Mouse (Mus musculus) embryonic facial prominence, embryonic 13.5 days (tissue): ENCODE measurements around the gene Aplnr. TPM values are rescaled to one million over a fixed set of nuclear protein-coding genes. Genes with fewer than 3 reads are reported as not detected.
A peak's percentile ranks its signal among the peaks of the same experiment; 100 is the strongest.

ENCODE experiments used
- ATAC-seq: fragments of 200-750 bp; cut with Nextera tagmentation; 2 replicates; pipeline ENCODE4 v1.8.0; 2017; ENCODE audit warnings: low read depth; ENCODE audit not compliant: insufficient number of reproducible peaks, insufficient read depth, low FRiP score, low TSS enrichment
- H3K27ac ChIP-seq: fragments of 300-500 bp; sonication (generic); 2 replicates; pipeline ENCODE4 v1.5.1; 2015; ENCODE audit warnings: moderate library complexity, mild to moderate bottlenecking, inconsistent platforms
- H3K27me3 ChIP-seq: fragments of 300-500 bp; sonication (generic); 2 replicates; pipeline ENCODE4 v1.6.1; 2015; ENCODE audit warnings: mild to moderate bottlenecking, inconsistent platforms
- H3K36me3 ChIP-seq: fragments of 300-500 bp; sonication (generic); 2 replicates; pipeline ENCODE4 v1.6.1; 2015; ENCODE audit warnings: mild to moderate bottlenecking, inconsistent platforms
- H3K4me1 ChIP-seq: fragments of 300-500 bp; sonication (generic); 2 replicates; pipeline ENCODE4 v1.6.1; 2015; ENCODE audit warnings: inconsistent platforms
- H3K4me2 ChIP-seq: fragments of 300-500 bp; sonication (generic); 2 replicates; pipeline ENCODE4 v1.6.1; 2015; ENCODE audit warnings: moderate library complexity, mild to moderate bottlenecking, inconsistent platforms
- H3K4me3 ChIP-seq: fragments of 300-500 bp; sonication (generic); 2 replicates; pipeline ENCODE4 v1.5.1; 2015; ENCODE audit warnings: mild to moderate bottlenecking, inconsistent platforms
- H3K9ac ChIP-seq: fragments of 300-500 bp; sonication (generic); 2 replicates; pipeline ENCODE4 v1.6.1; 2015; ENCODE audit warnings: mild to moderate bottlenecking, inconsistent platforms
- H3K9me3 ChIP-seq: fragments of 300-500 bp; sonication (generic); 2 replicates; pipeline ENCODE4 v1.6.1; 2016; ENCODE audit warnings: inconsistent platforms
- WGBS: fragments of 180-500 bp; shearing (Covaris S2); methylation state at CpG from one replicate; pipeline ENCODE4 v1.1.7; 2015; ENCODE audit warnings: mixed read lengths; 5-methylcytosine and 5-hydroxymethylcytosine counted together
- polyA plus RNA-seq: library from polyadenylated mRNA; unstranded; fragments of >200 nt; fragmentation: Nextera tagmentation; extraction: Ambion mirVana; gene quantifications from 2 replicates; pipeline ENCODE4 v1.2.1, GENCODE M21; 2015

The Aplnr gene
- polyA plus RNA-seq: 47.2 and 50.1 TPM in 2 replicates

GRCm38 (mm10) chr2:85136089-85136488, at the start of gene Aplnr:
Aplnr (plus strand) TSS chr2:85136225.
- Histone ChIP-seq H3K27ac (no peak within 1 kb of the TSS), H3K4me1 (peaks cover 5% of the 10 kb centered on the region), H3K4me2 (no peak within 1 kb of the TSS), H3K9me3 (no peaks in the 10 kb centered on the region), H3K4me3 (peak within 1 kb of the TSS; percentile 21), H3K36me3 (no peaks in the 10 kb centered on the region), H3K9ac (no peak within 1 kb of the TSS), H3K27me3 (peaks cover 4% of the 10 kb centered on the region; the same call in 1 of the 2 replicates)
- WGBS: 5% methylated on average over 4 of the region's 4 CpGs
- ATAC-seq: peak; percentile 57

GRCm38 (mm10) chr2:85088716-85089646, 47.0 kb upstream of the Aplnr start:
- no peak for ATAC-seq
- WGBS: 54% methylated on average over 11 of the region's 11 CpGs

GRCm38 (mm10) chr2:85091325-85091724, 44.7 kb upstream of the Aplnr start:
- no peak overlapping the region for H3K9ac ChIP-seq
- H3K4me1 ChIP-seq: peaks cover 7% of the 10 kb centered on the region; the same call in 1 of the 2 replicates
- no peak overlapping the region for H3K27ac ChIP-seq
- H3K36me3 ChIP-seq: no peaks in the 10 kb centered on the region
- no peak for ATAC-seq
- H3K9me3 ChIP-seq: no peaks in the 10 kb centered on the region
- no peaks in the 10 kb centered on the region for H3K27me3 ChIP-seq
- H3K4me2 ChIP-seq: no peak overlapping the region
- H3K4me3 ChIP-seq: no peak overlapping the region
- 94% methylated on average over 4 of the region's 4 CpGs for WGBS

More at GRCm38 (mm10) chr2:85088716-85089646, 47.0 kb upstream of the Aplnr start:
- no peak overlapping the region for H3K9ac ChIP-seq
- peaks cover 6% of the 10 kb centered on the region; the same call in 1 of the 2 replicates for H3K36me3 ChIP-seq
- H3K4me3 ChIP-seq: no peak overlapping the region
- H3K4me2 ChIP-seq: no peak overlapping the region
- H3K4me1 ChIP-seq: peaks cover 7% of the 10 kb centered on the region; the same call in 1 of the 2 replicates
- no peaks in the 10 kb centered on the region for H3K9me3 ChIP-seq
- H3K27ac ChIP-seq: 0 out of 2 replicates have a peak overlapping the region, but pooled peaks have one; percentile 22
- H3K27me3 ChIP-seq: no peaks in the 10 kb centered on the region

- H3K27ac ChIP-seq: no peak overlapping the region
- H3K9ac ChIP-seq: no peak overlapping the region
- H3K9me3 ChIP-seq: no peaks in the 10 kb centered on the region
- H3K36me3 ChIP-seq: no peaks in the 10 kb centered on the region
- no peak for ATAC-seq
- H3K4me1 ChIP-seq: peaks cover 7% of the 10 kb centered on the region; the same call in 1 of the 2 replicates
- no peaks in the 10 kb centered on the region for H3K27me3 ChIP-seq
- H3K4me3 ChIP-seq: no peak overlapping the region
- H3K4me2 ChIP-seq: no peak overlapping the region
- 89% methylated on average over 1 of the region's 1 CpGs for WGBS
Observed at GRCm38 (mm10) chr2:85093376-85093775, 42.6 kb upstream of the Aplnr start.

DNA sequence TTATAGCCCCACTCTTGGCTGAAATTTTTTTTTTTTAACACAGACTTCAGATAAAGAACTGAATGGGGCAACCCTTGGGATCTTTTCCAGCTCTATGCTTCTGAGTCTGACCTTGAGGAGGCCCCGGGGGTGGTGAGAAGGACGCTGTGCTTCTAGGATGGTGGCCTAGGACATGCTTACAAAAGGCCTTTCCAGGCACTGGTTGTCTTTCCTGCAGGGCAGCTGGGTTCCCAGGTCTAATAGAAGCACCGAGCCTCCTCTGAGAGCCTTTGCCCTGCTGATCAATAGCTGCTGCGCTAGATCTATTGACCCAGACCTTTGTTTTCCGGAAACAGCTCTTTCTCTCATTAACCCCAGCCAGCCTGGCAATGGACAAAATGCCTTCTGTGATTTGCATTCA, 40.1 kb upstream of the Aplnr start:
- peaks cover under 1% of the 10 kb centered on the region; the same call in 1 of the 2 replicates for H3K9me3 ChIP-seq
- ATAC-seq: no peak
- no peak overlapping the region for H3K4me3 ChIP-seq
- H3K4me1 ChIP-seq: no peaks in the 10 kb centered on the region
- 63% methylated on average over 5 of the region's 5 CpGs for WGBS
- H3K36me3 ChIP-seq: no peaks in the 10 kb centered on the region
- no peaks in the 10 kb centered on the region for H3K27me3 ChIP-seq
- H3K4me2 ChIP-seq: no peak overlapping the region
- no peak overlapping the region for H3K27ac ChIP-seq
- no peak overlapping the region for H3K9ac ChIP-seq

- ATAC-seq: no peak
- WGBS: 64% methylated on average over 2 of the region's 2 CpGs
- Histone ChIP-seq H3K4me2 (no peak overlapping the region), H3K36me3 (no peaks in the 10 kb centered on the region), H3K27ac (no peak overlapping the region), H3K27me3 (no peaks in the 10 kb centered on the region), H3K4me1 (no peaks in the 10 kb centered on the region), H3K9ac (no peak overlapping the region), H3K9me3 (peaks cover 3% of the 10 kb centered on the region; the same call in 1 of the 2 replicates), H3K4me3 (no peak overlapping the region)
Observed at GRCm38 (mm10) chr2:85098014-85098413, 38.0 kb upstream of the Aplnr start.

GRCm38 (mm10) chr2:85098824-85099511, 37.1 kb upstream of the Aplnr start:
- Histone ChIP-seq H3K9me3 (peaks cover 3% of the 10 kb centered on the region; the same call in 1 of the 2 replicates), H3K4me3 (no peak overlapping the region), H3K9ac (no peak overlapping the region), H3K27me3 (no peaks in the 10 kb centered on the region), H3K4me2 (no peak overlapping the region), H3K4me1 (no peaks in the 10 kb centered on the region), H3K36me3 (no peaks in the 10 kb centered on the region), H3K27ac (no peak overlapping the region)
- 80% methylated on average over 7 of the region's 7 CpGs for WGBS
- no peak for ATAC-seq

- Histone ChIP-seq H3K27me3 (no peaks in the 10 kb centered on the region), H3K36me3 (no peaks in the 10 kb centered on the region), H3K4me2 (no peak overlapping the region), H3K9me3 (peaks cover 3% of the 10 kb centered on the region; the same call in 1 of the 2 replicates), H3K4me3 (no peak overlapping the region), H3K9ac (no peak overlapping the region), H3K27ac (no peak overlapping the region), H3K4me1 (no peaks in the 10 kb centered on the region)
- no peak for ATAC-seq
- 81% methylated on average over 8 of the region's 8 CpGs for WGBS
Observed at GRCm38 (mm10) chr2:85103201-85103600, 32.8 kb upstream of the Aplnr start.

GRCm38 (mm10) chr2:85105426-85106013, 30.5 kb upstream of the Aplnr start:
- Histone ChIP-seq H3K27ac (no peak overlapping the region), H3K9ac (no peak overlapping the region), H3K9me3 (peaks cover 3% of the 10 kb centered on the region; the same call in 1 of the 2 replicates), H3K4me1 (no peaks in the 10 kb centered on the region), H3K27me3 (no peaks in the 10 kb centered on the region), H3K4me3 (no peak overlapping the region), H3K4me2 (no peak overlapping the region), H3K36me3 (no peaks in the 10 kb centered on the region)
- no peak for ATAC-seq
- WGBS: 83% methylated on average over 11 of the region's 11 CpGs

- Histone ChIP-seq H3K4me2 (no peak overlapping the region), H3K27ac (no peak overlapping the region), H3K4me3 (no peak overlapping the region), H3K9ac (no peak overlapping the region), H3K4me1 (no peaks in the 10 kb centered on the region), H3K27me3 (no peaks in the 10 kb centered on the region), H3K36me3 (no peaks in the 10 kb centered on the region), H3K9me3 (0 out of 2 replicates have a peak, but pooled peaks cover under 1% of the 10 kb centered on the region)
- 69% methylated on average over 7 of the region's 7 CpGs for WGBS
- no peak for ATAC-seq
Observed at GRCm38 (mm10) chr2:85106068-85106790, 29.8 kb upstream of the Aplnr start.

GRCm38 (mm10) chr2:85106941-85107340, 29.1 kb upstream of the Aplnr start:
- H3K27ac ChIP-seq: no peak overlapping the region
- H3K4me3 ChIP-seq: no peak overlapping the region
- H3K4me2 ChIP-seq: no peak overlapping the region
- H3K27me3 ChIP-seq: no peaks in the 10 kb centered on the region
- H3K9me3 ChIP-seq: no peaks in the 10 kb centered on the region
- no peak overlapping the region for H3K9ac ChIP-seq
- H3K4me1 ChIP-seq: no peaks in the 10 kb centered on the region
- 71% methylated on average over 4 of the region's 4 CpGs for WGBS
- H3K36me3 ChIP-seq: no peaks in the 10 kb centered on the region
- no peak for ATAC-seq
